Mouse (Mus musculus) embryonic facial prominence, embryonic 12.5 days (tissue): Measurements from ENCODE around the gene Mrpl18. TPM values are rescaled to one million over a fixed set of nuclear protein-coding genes. Genes with fewer than 3 reads are reported as not detected.
"Not testable (repeated sequence)": the region's sequence is repeated elsewhere in the genome, so short reads cannot be mapped to it uniquely, and the experiment has no call there.

Experiments used
- ATAC-seq: fragments of 200-750 bp; cut with Nextera tagmentation; 2 replicates; pipeline ENCODE4 v1.8.0; 2017; ENCODE audit not compliant: insufficient number of reproducible peaks, insufficient read depth, low FRiP score, low TSS enrichment
- H3K27ac ChIP-seq: fragments of 300-500 bp; sonication (generic); 2 replicates; pipeline ENCODE4 v1.5.1; 2016; ENCODE audit warnings: mild to moderate bottlenecking
- H3K27me3 ChIP-seq: fragments of 300-500 bp; sonication (generic); 2 replicates; pipeline ENCODE4 v1.6.1; 2016; ENCODE audit warnings: mild to moderate bottlenecking, moderate library complexity
- H3K36me3 ChIP-seq: fragments of 300-500 bp; sonication (generic); 2 replicates; pipeline ENCODE4 v1.6.1; 2016; ENCODE audit warnings: mild to moderate bottlenecking
- H3K4me1 ChIP-seq: fragments of 300-500 bp; sonication (generic); 2 replicates; pipeline ENCODE4 v1.6.1; 2016
- H3K4me2 ChIP-seq: fragments of 300-500 bp; sonication (generic); replicated peaks from 2 replicates; pipeline ENCODE4 v1.6.1; 2016; ENCODE audit warnings: mild to moderate bottlenecking, moderate library complexity
- H3K4me3 ChIP-seq: fragments of 300-500 bp; sonication (generic); 2 replicates; pipeline ENCODE4 v1.5.1; 2016; ENCODE audit warnings: mild to moderate bottlenecking
- H3K9ac ChIP-seq: fragments of 300-500 bp; sonication (generic); 2 replicates; pipeline ENCODE4 v1.6.1; 2016; ENCODE audit warnings: mild to moderate bottlenecking, moderate library complexity
- H3K9me3 ChIP-seq: fragments of 300-500 bp; sonication (generic); 2 replicates; pipeline ENCODE4 v1.6.1; 2016; ENCODE audit warnings: mild to moderate bottlenecking, moderate library complexity
- WGBS: fragments of 180-500 bp; shearing (Covaris S2); methylation state at CpG from one replicate; pipeline ENCODE4 v1.1.7; 2016; 5-methylcytosine and 5-hydroxymethylcytosine counted together
- polyA plus RNA-seq: library from polyadenylated mRNA; unstranded; fragments of >200 nt; fragmentation: Nextera tagmentation; extraction: Ambion mirVana; gene quantifications from 2 replicates; pipeline ENCODE4 v1.2.1, GENCODE M21; 2016

The Mrpl18 gene
- polyA plus RNA-seq, 1 experiment from 2014 or later, result 161 TPM

- no peaks in the 10 kb centered on the region for H3K9me3 ChIP-seq
- peaks cover 9% of the 10 kb centered on the region for H3K36me3 ChIP-seq
- WGBS, result 60% methylated on average over 2 of the region's 2 CpGs
- no peak overlapping the region for H3K27ac ChIP-seq
- ATAC-seq, result no peak
- no peak overlapping the region for H3K9ac ChIP-seq
- no peak overlapping the region for H3K4me2 ChIP-seq
- H3K27me3 ChIP-seq, result no peaks in the 10 kb centered on the region
- H3K4me1 ChIP-seq, result peaks cover 3% of the 10 kb centered on the region; the same call in 1 of the 2 replicates
- H3K4me3 ChIP-seq, result no peak overlapping the region
Measured at GRCm38 (mm10) chr17:12938077-12938476, 21.9 kb upstream of the Mrpl18 start.

GRCm38 (mm10) chr17:12937412-12937970 is 21.3 kb upstream of the Mrpl18 start:
- 76% methylated on average over 2 of the region's 2 CpGs for WGBS
- H3K4me2 ChIP-seq, result no peak overlapping the region
- H3K9me3 ChIP-seq, result no peaks in the 10 kb centered on the region
- no peaks in the 10 kb centered on the region for H3K27me3 ChIP-seq
- H3K27ac ChIP-seq, result no peak overlapping the region
- no peak overlapping the region for H3K9ac ChIP-seq
- peaks cover 3% of the 10 kb centered on the region; the same call in 1 of the 2 replicates for H3K4me1 ChIP-seq
- H3K4me3 ChIP-seq, result no peak overlapping the region
- ATAC-seq, result no peak
- H3K36me3 ChIP-seq, result peaks cover 4% of the 10 kb centered on the region

- WGBS, result 62% methylated on average over 4 of the region's 4 CpGs
- Histone ChIP-seq H3K4me2 (no peak overlapping the region), H3K27ac (no peak overlapping the region), H3K36me3 (no peaks in the 10 kb centered on the region), H3K9ac (no peak overlapping the region), H3K4me3 (no peak overlapping the region), H3K27me3 (no peaks in the 10 kb centered on the region), H3K4me1 (peaks cover 3% of the 10 kb centered on the region; the same call in 1 of the 2 replicates), H3K9me3 (no peaks in the 10 kb centered on the region)
- ATAC-seq, result no peak
Measured at GRCm38 (mm10) chr17:12935719-12936118, 19.6 kb upstream of the Mrpl18 start.

GRCm38 (mm10) chr17:12931576-12931975 is 15.4 kb upstream of the Mrpl18 start:
- 90% methylated on average over 5 of the region's 5 CpGs for WGBS
- not testable (repeated sequence) for H3K9ac ChIP-seq, H3K4me3 ChIP-seq, ATAC-seq, H3K9me3 ChIP-seq, H3K4me2 ChIP-seq, H3K27ac ChIP-seq, H3K36me3 ChIP-seq, H3K27me3 ChIP-seq, H3K4me1 ChIP-seq

- no peaks in the 10 kb centered on the region for H3K27me3 ChIP-seq
- WGBS, result 91% methylated on average over 8 of the region's 8 CpGs
- H3K36me3 ChIP-seq, result peaks cover 53% of the 10 kb centered on the region
- H3K4me3 ChIP-seq, result no peak overlapping the region
- no peaks in the 10 kb centered on the region for H3K9me3 ChIP-seq
- H3K27ac ChIP-seq, result no peak overlapping the region
- H3K4me2 ChIP-seq, result no peak overlapping the region
- H3K9ac ChIP-seq, result no peak overlapping the region
- no peak for ATAC-seq
- no peaks in the 10 kb centered on the region for H3K4me1 ChIP-seq
Measured at GRCm38 (mm10) chr17:12925703-12926180, 9.6 kb upstream of the Mrpl18 start.

- Histone ChIP-seq H3K4me2 (no peak overlapping the region), H3K27ac (no peak overlapping the region), H3K36me3 (peaks cover 61% of the 10 kb centered on the region), H3K9ac (no peak overlapping the region), H3K27me3 (no peaks in the 10 kb centered on the region), H3K9me3 (no peaks in the 10 kb centered on the region), H3K4me3 (no peak overlapping the region), H3K4me1 (no peaks in the 10 kb centered on the region)
- no peak for ATAC-seq
- WGBS, result 93% methylated on average over 3 of the region's 3 CpGs
Measured at GRCm38 (mm10) chr17:12925001-12925400, 8.9 kb upstream of the Mrpl18 start.

GRCm38 (mm10) chr17:12921073-12921472 is 4.9 kb upstream of the Mrpl18 start:
- ATAC-seq, result no peak
- peaks cover 71% of the 10 kb centered on the region for H3K36me3 ChIP-seq
- no peaks in the 10 kb centered on the region for H3K4me1 ChIP-seq
- no peak overlapping the region for H3K4me3 ChIP-seq
- 88% methylated on average over 1 of the region's 1 CpGs for WGBS
- no peak overlapping the region for H3K4me2 ChIP-seq
- no peaks in the 10 kb centered on the region for H3K27me3 ChIP-seq
- H3K9ac ChIP-seq, result no peak overlapping the region
- H3K27ac ChIP-seq, result no peak overlapping the region
- H3K9me3 ChIP-seq, result no peaks in the 10 kb centered on the region

GRCm38 (mm10) chr17:12916588-12917380 is 639 bp upstream of the Mrpl18 start:
- peaks cover 54% of the 10 kb centered on the region for H3K36me3 ChIP-seq
- H3K4me3 ChIP-seq, result peak overlapping the region; percentile 97
- peak overlapping the region; percentile 93 for H3K27ac ChIP-seq
- H3K9me3 ChIP-seq, result no peaks in the 10 kb centered on the region
- H3K27me3 ChIP-seq, result no peaks in the 10 kb centered on the region
- H3K4me2 ChIP-seq, result peak overlapping the region; percentile 51
- WGBS, result under 1% methylated on average over 40 of the region's 40 CpGs
- H3K4me1 ChIP-seq, result no peaks in the 10 kb centered on the region
- ATAC-seq, result peak; percentile 62
- H3K9ac ChIP-seq, result peak overlapping the region; percentile 98

GRCm38 (mm10) chr17:12915488-12915880 is 661 bp downstream of the Mrpl18 start, which contains the start of gene Tcp1:
Gene Tcp1, plus strand, starts transcription at chr17:12915701.
- H3K4me3 ChIP-seq, result peak within 1 kb of the TSS; percentile 97
- 1% methylated on average over 18 of the region's 18 CpGs for WGBS
- ATAC-seq, result no peak
- H3K9ac ChIP-seq, result peak within 1 kb of the TSS; percentile 98
- no peaks in the 10 kb centered on the region for H3K9me3 ChIP-seq
- H3K36me3 ChIP-seq, result peaks cover 52% of the 10 kb centered on the region
- H3K27me3 ChIP-seq, result no peaks in the 10 kb centered on the region
- H3K4me2 ChIP-seq, result peak within 1 kb of the TSS; percentile 69
- H3K4me1 ChIP-seq, result no peaks in the 10 kb centered on the region
- peak within 1 kb of the TSS; percentile 93 for H3K27ac ChIP-seq

- 86% methylated on average over 8 of the region's 8 CpGs for WGBS
- H3K36me3 ChIP-seq, result peaks cover 40% of the 10 kb centered on the region
Measured at GRCm38 (mm10) chr17:12910391-12910790, 5.8 kb downstream of the Mrpl18 start.

GRCm38 (mm10) chr17:12909361-12910280 is 6.5 kb downstream of the Mrpl18 start, which contains the start of gene Pnldc1:
Gene Pnldc1, minus strand, starts transcription at chr17:12910230.
- Histone ChIP-seq H3K36me3 (peaks cover 44% of the 10 kb centered on the region), H3K4me2 (no peak within 1 kb of the TSS), H3K4me1 (no peaks in the 10 kb centered on the region), H3K9me3 (no peaks in the 10 kb centered on the region), H3K9ac (no peak within 1 kb of the TSS), H3K4me3 (no peak within 1 kb of the TSS), H3K27me3 (no peaks in the 10 kb centered on the region), H3K27ac (no peak within 1 kb of the TSS)
- WGBS, result 79% methylated on average over 35 of the region's 35 CpGs
- ATAC-seq, result no peak

More at GRCm38 (mm10) chr17:12910391-12910790, 5.8 kb downstream of the Mrpl18 start:
- Histone ChIP-seq H3K27me3 (no peaks in the 10 kb centered on the region), H3K9me3 (no peaks in the 10 kb centered on the region), H3K9ac (no peak overlapping the region), H3K4me1 (no peaks in the 10 kb centered on the region), H3K27ac (no peak overlapping the region), H3K4me2 (no peak overlapping the region), H3K4me3 (no peak overlapping the region)
- no peak for ATAC-seq
